Mouse (Mus musculus) kidney, adult 2 months (tissue): ENCODE data around the gene Ptprm. TPM values are rescaled to one million over a fixed set of nuclear protein-coding genes. Genes with fewer than 3 reads are reported as not detected.

Experiments
- DNase-seq: peaks from one replicate; pipeline ENCODE4 v3.0.0; 2021
- H3K27ac ChIP-seq: fragments of 200-500 bp; 2 replicates; pipeline ENCODE4 v1.5.1; 2012; ENCODE audit warnings: low read depth, low read length, control low read depth, inconsistent platforms; ENCODE audit not compliant: insufficient read depth
- H3K27me3 ChIP-seq: fragments of 200-500 bp; replicated peaks from 2 replicates; pipeline ENCODE4 v1.6.1; 2012; ENCODE audit warnings: mild to moderate bottlenecking, moderate library complexity, low read length, inconsistent platforms; ENCODE audit not compliant: control insufficient read depth, insufficient read depth
- H3K36me3 ChIP-seq: fragments of 200-500 bp; 2 replicates; pipeline ENCODE4 v1.6.1; 2012; ENCODE audit warnings: mild to moderate bottlenecking, moderate library complexity, low read length, inconsistent platforms; ENCODE audit not compliant: control insufficient read depth, insufficient read depth
- H3K4me1 ChIP-seq: fragments of 200-500 bp; 2 replicates; pipeline ENCODE4 v1.6.1; 2011; ENCODE audit warnings: low read length; ENCODE audit not compliant: control insufficient read depth, insufficient read depth
- H3K4me3 ChIP-seq: fragments of 200-500 bp; 2 replicates; pipeline ENCODE4 v1.5.1; 2011; ENCODE audit warnings: mild to moderate bottlenecking, low read depth, low read length, control low read depth; ENCODE audit not compliant: insufficient read depth
- CTCF ChIP-seq: fragments of 200-500 bp; conservative IDR thresholded peaks from 2 replicates; pipeline ENCODE4 v1.5.1; 2011; ENCODE audit warnings: low read depth, mild to moderate bottlenecking, control low read depth, low read length, moderate library complexity, mixed read lengths; ENCODE audit not compliant: insufficient read depth, insufficient read length
- POLR2A ChIP-seq: fragments of 200-500 bp; IDR thresholded peaks from one replicate; pipeline ENCODE4 v1.6.1; 2011; ENCODE audit warnings: low read depth, low read length, control low read depth
- WGBS: fragments of 180-500 bp; shearing (Covaris S2); methylation state at CpG from one replicate; pipeline ENCODE4 v1.1.7; 2018; 5-methylcytosine and 5-hydroxymethylcytosine counted together
- polyA plus RNA-seq: library from polyadenylated mRNA; depleted of rRNA; stranded (reverse); fragments of >200 nt; gene quantifications from 2 replicates; pipeline ENCODE4 v1.2.3, GENCODE M21; 2012

Gene Ptprm
- polyA plus RNA-seq, 1 experiment, result 9.6 TPM

- peak; percentile 8 for DNase-seq
- 70% methylated on average over 6 of the region's 6 CpGs for WGBS
- Histone ChIP-seq H3K27me3 (no peaks in the 10 kb centered on the region), H3K27ac (no peak overlapping the region), H3K36me3 (no peaks in the 10 kb centered on the region), H3K4me1 (no peaks in the 10 kb centered on the region), H3K4me3 (no peak overlapping the region)
- no peak for TF ChIP-seq POLR2A
- no peak for TF ChIP-seq CTCF
Measured at GRCm38 (mm10) chr17:67038558-67038957, 315.7 kb downstream of the Ptprm start.

GRCm38 (mm10) chr17:67033547-67033946 lies 320.7 kb downstream of the Ptprm start:
- no peaks in the 10 kb centered on the region for H3K4me1 ChIP-seq
- no peak overlapping the region for H3K4me3 ChIP-seq
- DNase-seq, result no peak
- WGBS, result 66% methylated on average over 3 of the region's 3 CpGs
- no peak overlapping the region for H3K27ac ChIP-seq
- no peaks in the 10 kb centered on the region for H3K27me3 ChIP-seq
- H3K36me3 ChIP-seq, result no peaks in the 10 kb centered on the region
- TF ChIP-seq CTCF (no peak), POLR2A (no peak)

DNA sequence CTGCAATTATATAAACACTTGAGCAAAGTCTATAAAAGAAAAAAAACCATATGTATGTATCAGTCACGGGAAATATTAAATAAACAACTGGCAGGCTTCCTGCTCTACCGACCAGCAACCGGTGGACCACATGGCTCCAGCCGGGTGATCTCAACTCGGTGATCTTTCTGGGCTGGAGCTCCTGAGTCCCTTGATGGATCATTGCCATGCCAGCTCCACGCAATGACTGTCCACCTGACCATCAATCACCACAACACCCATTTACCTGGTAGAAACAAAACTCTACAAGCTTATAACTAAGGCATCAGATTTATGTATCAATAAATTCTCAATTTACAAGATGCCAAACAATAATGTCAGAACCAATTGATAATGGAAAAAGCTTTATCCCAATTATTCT lies 322.2 kb downstream of the Ptprm start:
- H3K27ac ChIP-seq, result no peak overlapping the region
- H3K36me3 ChIP-seq, result no peaks in the 10 kb centered on the region
- TF ChIP-seq CTCF, result no peak
- no peak for TF ChIP-seq POLR2A
- WGBS, result 83% methylated on average over 6 of the region's 6 CpGs
- H3K27me3 ChIP-seq, result no peaks in the 10 kb centered on the region
- no peak for DNase-seq
- H3K4me3 ChIP-seq, result no peak overlapping the region
- H3K4me1 ChIP-seq, result no peaks in the 10 kb centered on the region

GRCm38 (mm10) chr17:67031341-67031740 lies 322.9 kb downstream of the Ptprm start:
- no peak overlapping the region for H3K4me3 ChIP-seq
- H3K36me3 ChIP-seq, result no peaks in the 10 kb centered on the region
- H3K4me1 ChIP-seq, result no peaks in the 10 kb centered on the region
- H3K27ac ChIP-seq, result no peak overlapping the region
- no peaks in the 10 kb centered on the region for H3K27me3 ChIP-seq
- TF ChIP-seq CTCF (no peak), POLR2A (no peak)
- WGBS, result 76% methylated on average over 4 of the region's 4 CpGs
- DNase-seq, result no peak

DNA sequence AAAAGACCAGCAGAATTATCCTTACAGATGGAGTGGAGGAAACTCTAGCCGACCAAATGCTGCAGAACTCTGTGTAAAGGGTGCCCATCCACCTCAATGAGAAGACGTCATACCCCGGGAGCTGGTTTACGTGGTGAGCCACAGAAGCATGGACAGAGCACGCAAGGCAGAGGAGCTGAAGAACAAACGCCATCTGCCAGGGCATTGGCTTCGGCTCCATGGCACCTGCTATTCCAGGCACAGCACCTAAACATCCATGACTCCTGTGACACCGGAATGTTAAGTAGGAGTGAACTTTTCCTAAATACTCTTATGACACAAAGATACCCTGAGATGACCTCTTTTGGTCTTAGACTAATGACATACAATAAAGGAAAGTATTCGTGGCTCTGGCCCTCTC lies 327.0 kb downstream of the Ptprm start:
- no peak for DNase-seq
- H3K4me3 ChIP-seq, result no peak overlapping the region
- H3K27ac ChIP-seq, result no peak overlapping the region
- no peaks in the 10 kb centered on the region for H3K36me3 ChIP-seq
- WGBS, result 88% methylated on average over 9 of the region's 9 CpGs
- no peaks in the 10 kb centered on the region for H3K27me3 ChIP-seq
- no peak for TF ChIP-seq POLR2A
- no peak for TF ChIP-seq CTCF
- no peaks in the 10 kb centered on the region for H3K4me1 ChIP-seq

GRCm38 (mm10) chr17:67016501-67016900 lies 337.8 kb downstream of the Ptprm start:
- Histone ChIP-seq H3K4me1 (no peaks in the 10 kb centered on the region), H3K27me3 (no peaks in the 10 kb centered on the region), H3K4me3 (no peak overlapping the region), H3K27ac (no peak overlapping the region), H3K36me3 (no peaks in the 10 kb centered on the region)
- no peak for DNase-seq
- TF ChIP-seq POLR2A (no peak), CTCF (no peak)
- 62% methylated on average over 6 of the region's 6 CpGs for WGBS

DNA sequence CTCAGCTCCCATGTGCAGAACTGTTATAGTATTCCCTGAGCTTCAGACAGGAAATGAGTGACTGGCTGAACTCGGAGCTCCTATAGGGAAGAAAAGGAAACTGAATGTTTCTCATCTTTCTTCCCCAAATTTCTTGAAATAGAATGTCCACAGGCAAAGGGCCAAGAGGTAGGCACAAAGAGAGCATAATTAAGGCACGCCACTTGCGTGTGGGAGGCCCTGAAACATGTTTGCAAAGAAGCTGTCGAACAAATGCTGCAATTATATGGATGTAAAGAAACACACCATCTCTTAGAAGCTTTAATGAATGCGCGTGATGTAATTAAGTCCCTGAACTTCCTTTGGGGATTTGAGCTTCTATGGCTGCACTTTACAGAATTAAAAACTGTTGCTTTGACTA lies 341.0 kb downstream of the Ptprm start:
- H3K27me3 ChIP-seq, result no peaks in the 10 kb centered on the region
- H3K4me1 ChIP-seq, result no peaks in the 10 kb centered on the region
- WGBS, result 86% methylated on average over 6 of the region's 6 CpGs
- no peak for TF ChIP-seq CTCF
- no peak for TF ChIP-seq POLR2A
- no peaks in the 10 kb centered on the region for H3K36me3 ChIP-seq
- no peak for DNase-seq
- no peak overlapping the region for H3K4me3 ChIP-seq
- no peak overlapping the region for H3K27ac ChIP-seq
